Mouse (Mus musculus): ENCODE measurements around the gene Daam1.

GRCm38 (mm10) chr12:71786521-71786920 is 44.4 kb upstream of the Daam1 start:
- TF ChIP-seq FLI1 (IDR thresholded peaks at IDR 0.05; ENCODE audit: low read length) (no peak), GATA1 (IDR thresholded peaks at IDR 0.05; ENCODE audit: borderline replicate concordance, low read length) (no peak)
